Mouse (Mus musculus): ENCODE data around the gene Glo1.
A peak's percentile ranks its signal among the peaks of the same experiment; 100 is the strongest.

DNA sequence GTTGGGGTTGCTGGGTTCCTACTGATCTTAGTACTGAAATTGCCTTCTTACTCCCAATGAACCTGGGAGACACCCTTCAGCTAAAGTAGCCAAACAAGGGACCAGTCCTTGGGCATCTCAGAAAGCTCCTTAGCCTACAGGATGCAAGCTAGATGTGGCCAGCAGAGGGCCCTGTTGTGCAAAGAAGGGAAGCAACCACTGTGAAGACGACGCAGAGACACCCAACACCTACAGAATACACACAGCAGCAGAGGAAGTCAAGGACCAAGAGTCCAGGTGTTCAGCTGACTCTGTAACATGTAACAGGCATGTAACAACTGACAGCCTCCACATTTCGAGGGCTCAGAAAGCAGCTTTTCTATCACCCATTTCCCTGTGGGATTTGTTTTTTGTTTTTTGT, 67.1 kb downstream of the Glo1 start:
- TF ChIP-seq CTCF (IDR thresholded peaks at IDR 0.05; ENCODE audit: low read depth): peak; percentile 84
- no peak for TF ChIP-seq EP300 (optimal IDR thresholded peaks at IDR 0.05)
